Mouse (Mus musculus) ES-Bruce4 (cell line): Measurements from ENCODE around the gene Hist1h2bg.
"Not testable (repeated sequence)": the region's sequence is repeated elsewhere in the genome, so short reads cannot be mapped to it uniquely, and the experiment has no call there.

ENCODE experiments used
- CTCF ChIP-seq: IDR thresholded peaks from one replicate; pipeline ENCODE4 v1.8.1; 2011; ENCODE audit warnings: low read depth, low read length
- EP300 ChIP-seq: IDR thresholded peaks from 2 replicates; pipeline ENCODE4 v1.6.1; 2011; ENCODE audit warnings: low read depth, low read length; ENCODE audit not compliant: insufficient read depth
- POLR2A ChIP-seq: IDR thresholded peaks from one replicate; pipeline ENCODE4 v1.8.1; 2011; ENCODE audit warnings: low read length; ENCODE audit not compliant: insufficient read depth

DNA sequence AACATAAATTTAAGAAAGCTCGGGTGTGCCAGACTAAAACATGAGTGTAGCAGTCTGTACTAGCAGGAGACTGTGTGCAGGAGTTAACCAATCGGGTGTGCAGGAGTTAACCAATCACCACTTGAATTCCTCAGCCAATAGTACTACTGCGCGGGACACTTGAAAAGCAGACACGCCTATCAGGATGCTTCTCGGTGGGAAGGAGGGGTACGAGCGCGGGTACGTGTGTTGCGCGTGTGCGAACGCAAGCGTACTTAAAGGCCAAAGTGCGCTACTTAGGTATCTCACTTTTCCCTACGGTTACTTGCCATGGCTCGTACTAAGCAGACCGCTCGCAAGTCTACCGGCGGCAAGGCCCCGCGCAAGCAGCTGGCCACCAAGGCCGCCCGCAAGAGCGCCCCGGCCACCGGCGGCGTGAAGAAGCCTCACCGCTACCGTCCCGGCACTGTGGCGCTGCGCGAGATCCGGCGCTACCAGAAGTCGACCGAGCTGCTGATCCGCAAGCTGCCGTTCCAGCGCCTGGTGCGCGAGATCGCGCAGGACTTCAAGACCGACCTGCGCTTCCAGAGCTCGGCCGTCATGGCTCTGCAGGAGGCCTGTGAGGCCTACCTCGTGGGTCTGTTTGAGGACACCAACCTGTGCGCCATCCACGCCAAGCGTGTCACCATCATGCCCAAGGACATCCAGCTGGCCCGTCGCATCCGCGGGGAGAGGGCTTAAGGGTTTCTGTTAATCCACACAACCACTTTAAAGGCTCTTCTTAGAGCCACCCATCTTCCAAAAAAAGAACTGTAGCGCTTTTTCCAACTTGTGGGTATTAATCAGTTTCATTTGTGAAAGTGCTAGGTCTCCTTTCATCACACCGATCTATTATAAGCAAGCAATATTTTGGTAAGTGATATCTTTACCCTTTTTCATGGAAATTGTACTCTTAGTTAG lies 35.8 kb upstream of the Hist1h2bg start, which contains the start of gene Hist1h3g:
- TF ChIP-seq CTCF = not testable (repeated sequence)
- TF ChIP-seq POLR2A (peak; percentile 97), EP300 (0 out of 2 replicates have a peak, but pooled peaks have one; percentile 56)
